Mouse (Mus musculus): ENCODE measurements around the gene Col23a1.

Gene Col23a1

GRCm38 (mm10) chr11:51542424-51542823 lies 252.7 kb downstream of the Col23a1 start:
- DNase-seq (ENCODE audit: low spot score), result peak; percentile 27

- DNase-seq (ENCODE audit: low spot score), result peak; percentile 61
These were observed 253.8 kb downstream of the Col23a1 start for GRCm38 (mm10) chr11:51543487-51544050.

- no peak for DNase-seq (ENCODE audit: low spot score)
These were observed 254.7 kb downstream of the Col23a1 start for GRCm38 (mm10) chr11:51544413-51544812.

GRCm38 (mm10) chr11:51545811-51546210 lies 256.1 kb downstream of the Col23a1 start:
- DNase-seq (ENCODE audit: low spot score), result no peak

- no peak for DNase-seq (ENCODE audit: low spot score)
These were observed 261.5 kb downstream of the Col23a1 start for GRCm38 (mm10) chr11:51551253-51551652.

- DNase-seq (ENCODE audit: low spot score), result peak; percentile 51
These were observed 262.4 kb downstream of the Col23a1 start for GRCm38 (mm10) chr11:51552091-51552490.

GRCm38 (mm10) chr11:51554590-51554989 lies 264.9 kb downstream of the Col23a1 start:
- no peak for DNase-seq (ENCODE audit: low spot score)

GRCm38 (mm10) chr11:51555066-51555465 lies 265.3 kb downstream of the Col23a1 start:
- no peak for DNase-seq (ENCODE audit: low spot score)

GRCm38 (mm10) chr11:51563276-51563675 lies 273.6 kb downstream of the Col23a1 start:
- no peak for DNase-seq (ENCODE audit: low spot score)

GRCm38 (mm10) chr11:51565062-51565461 lies 275.3 kb downstream of the Col23a1 start:
- DNase-seq (ENCODE audit: low spot score), result no peak

GRCm38 (mm10) chr11:51565951-51566350 lies 276.2 kb downstream of the Col23a1 start:
- DNase-seq (ENCODE audit: low spot score), result no peak

- no peak for DNase-seq (ENCODE audit: low spot score)
These were observed 279.1 kb downstream of the Col23a1 start for GRCm38 (mm10) chr11:51568801-51569200.

- DNase-seq (ENCODE audit: low spot score), result no peak
These were observed 286.7 kb downstream of the Col23a1 start for GRCm38 (mm10) chr11:51576454-51576853.

GRCm38 (mm10) chr11:51577587-51577986 lies 287.9 kb downstream of the Col23a1 start:
- no peak for DNase-seq (ENCODE audit: low spot score)

- DNase-seq (ENCODE audit: low spot score), result no peak
These were observed 289.3 kb downstream of the Col23a1 start for GRCm38 (mm10) chr11:51579024-51579423.

GRCm38 (mm10) chr11:51582713-51583112 lies 293.0 kb downstream of the Col23a1 start:
- DNase-seq (ENCODE audit: low spot score), result peak; percentile 86

GRCm38 (mm10) chr11:51584057-51584430 lies 294.3 kb downstream of the Col23a1 start:
- peak; percentile 38 for DNase-seq (ENCODE audit: low spot score)

- DNase-seq (ENCODE audit: low spot score), result peak; percentile 97
These were observed 294.9 kb downstream of the Col23a1 start, which contains the start of gene Phykpl for GRCm38 (mm10) chr11:51584431-51585248. Phykpl (plus strand) TSS chr11:51584757.

GRCm38 (mm10) chr11:51585608-51586252 lies 296.0 kb downstream of the Col23a1 start:
- no peak for DNase-seq (ENCODE audit: low spot score)

GRCm38 (mm10) chr11:51586411-51586810 lies 296.7 kb downstream of the Col23a1 start:
- no peak for DNase-seq (ENCODE audit: low spot score)

GRCm38 (mm10) chr11:51587059-51587458 lies 297.3 kb downstream of the Col23a1 start:
- no peak for DNase-seq (ENCODE audit: low spot score)

GRCm38 (mm10) chr11:51588833-51589232 lies 299.1 kb downstream of the Col23a1 start:
- DNase-seq (ENCODE audit: low spot score), result no peak

- no peak for DNase-seq (ENCODE audit: low spot score)
These were observed 300.3 kb downstream of the Col23a1 start for GRCm38 (mm10) chr11:51590002-51590401.

Data from retina, embryonic 14.5 days (tissue).